Mouse (Mus musculus): ENCODE measurements around the gene Lamc1. TPM values are rescaled to one million over a fixed set of nuclear protein-coding genes. Genes with fewer than 3 reads are reported as not detected.
"Not testable (repeated sequence)": the region's sequence is repeated elsewhere in the genome, so short reads cannot be mapped to it uniquely, and the experiment has no call there.

Gene Lamc1
- total and polyA plus RNA-seq, 2 experiments from 2014 or later, result 9.8 to 42.4 TPM

- no peak overlapping the region for H3K4me3 ChIP-seq (ENCODE audit: low read depth, low read length)
- H3K4me1 ChIP-seq (ENCODE audit: insufficient read depth), result peaks cover 14% of the 10 kb centered on the region
- H3K9ac ChIP-seq, result no peak overlapping the region
- H3K27ac ChIP-seq (ENCODE audit: low read depth, low read length), result no peak overlapping the region
- H3K4me2 ChIP-seq (ENCODE audit: low read depth), result no peak overlapping the region
- ATAC-seq (no peak), DNase-seq (no peak)
- no peaks in the 10 kb centered on the region; the same call in 1 of the 2 replicates for H3K36me3 ChIP-seq (ENCODE audit: insufficient read depth)
- no peaks in the 10 kb centered on the region for H3K27me3 ChIP-seq (ENCODE audit: insufficient read depth, low read length)
- H3K9me3 ChIP-seq (ENCODE audit: low read length), result no peaks in the 10 kb centered on the region
- TF ChIP-seq CTCF (IDR thresholded peaks at IDR 0.05; ENCODE audit: low read depth), result no peak
- 95% methylated on average over 5 of the region's 5 CpGs for WGBS
Observed at GRCm38 (mm10) chr1:153312992-153313391, 19.6 kb downstream of the Lamc1 start.

- no peak for TF ChIP-seq CTCF (IDR thresholded peaks at IDR 0.05; ENCODE audit: low read depth)
- DNase-seq (no peak), ATAC-seq (no peak)
- peaks cover 24% of the 10 kb centered on the region for H3K4me1 ChIP-seq (ENCODE audit: insufficient read depth)
- 72% methylated on average over 5 of the region's 5 CpGs for WGBS
- no peak overlapping the region for H3K27ac ChIP-seq (ENCODE audit: low read depth, low read length)
- no peaks in the 10 kb centered on the region for H3K9me3 ChIP-seq (ENCODE audit: low read length)
- no peak overlapping the region for H3K4me2 ChIP-seq (ENCODE audit: low read depth)
- H3K27me3 ChIP-seq (ENCODE audit: insufficient read depth, low read length), result no peaks in the 10 kb centered on the region
- no peak overlapping the region for H3K9ac ChIP-seq
- no peak overlapping the region for H3K4me3 ChIP-seq (ENCODE audit: low read depth, low read length)
- H3K36me3 ChIP-seq (ENCODE audit: insufficient read depth), result no peaks in the 10 kb centered on the region; the same call in 1 of the 2 replicates
Observed at GRCm38 (mm10) chr1:153310190-153310589, 22.4 kb downstream of the Lamc1 start.

GRCm38 (mm10) chr1:153309310-153309709 is 23.3 kb downstream of the Lamc1 start:
- Histone ChIP-seq H3K4me2 (ENCODE audit: low read depth) (no peak overlapping the region), H3K9me3 (ENCODE audit: low read length) (no peaks in the 10 kb centered on the region), H3K9ac (no peak overlapping the region), H3K27me3 (ENCODE audit: insufficient read depth, low read length) (no peaks in the 10 kb centered on the region), H3K36me3 (ENCODE audit: insufficient read depth) (no peaks in the 10 kb centered on the region; the same call in 1 of the 2 replicates), H3K27ac (ENCODE audit: low read depth, low read length) (no peak overlapping the region), H3K4me1 (ENCODE audit: insufficient read depth) (peaks cover 24% of the 10 kb centered on the region), H3K4me3 (ENCODE audit: low read depth, low read length) (no peak overlapping the region)
- 74% methylated on average over 4 of the region's 4 CpGs for WGBS
- no peak for TF ChIP-seq CTCF (IDR thresholded peaks at IDR 0.05; ENCODE audit: low read depth)
- DNase-seq (no peak), ATAC-seq (no peak)

GRCm38 (mm10) chr1:153308915-153309296 is 23.7 kb downstream of the Lamc1 start:
- peaks cover 24% of the 10 kb centered on the region for H3K4me1 ChIP-seq (ENCODE audit: insufficient read depth)
- TF ChIP-seq CTCF (IDR thresholded peaks at IDR 0.05; ENCODE audit: low read depth), result no peak
- DNase-seq (peak; percentile 70), ATAC-seq (peak; percentile 76)
- WGBS, result 31% methylated on average over 10 of the region's 10 CpGs
- no peaks in the 10 kb centered on the region for H3K27me3 ChIP-seq (ENCODE audit: insufficient read depth, low read length)
- no peaks in the 10 kb centered on the region; the same call in 1 of the 2 replicates for H3K36me3 ChIP-seq (ENCODE audit: insufficient read depth)
- peak overlapping the region; percentile 69 for H3K27ac ChIP-seq (ENCODE audit: low read depth, low read length)
- H3K9ac ChIP-seq, result no peak overlapping the region
- peak overlapping the region; percentile 26 for H3K4me2 ChIP-seq (ENCODE audit: low read depth)
- H3K4me3 ChIP-seq (ENCODE audit: low read depth, low read length), result no peak overlapping the region
- no peaks in the 10 kb centered on the region for H3K9me3 ChIP-seq (ENCODE audit: low read length)

- ATAC-seq, result peak; percentile 91
- Histone ChIP-seq H3K4me3 (ENCODE audit: low read depth, low read length) (no peak overlapping the region), H3K4me1 (ENCODE audit: insufficient read depth) (peaks cover 24% of the 10 kb centered on the region), H3K9ac (no peak overlapping the region), H3K27me3 (ENCODE audit: insufficient read depth, low read length) (no peaks in the 10 kb centered on the region), H3K4me2 (ENCODE audit: low read depth) (peak overlapping the region; percentile 26), H3K9me3 (ENCODE audit: low read length) (no peaks in the 10 kb centered on the region), H3K27ac (ENCODE audit: low read depth, low read length) (peak overlapping the region; percentile 69), H3K36me3 (ENCODE audit: insufficient read depth) (no peaks in the 10 kb centered on the region; the same call in 1 of the 2 replicates)
- peak; percentile 86 for DNase-seq
- no peak for TF ChIP-seq CTCF (IDR thresholded peaks at IDR 0.05; ENCODE audit: low read depth)
- WGBS, result 30% methylated on average over 9 of the region's 9 CpGs
Observed at GRCm38 (mm10) chr1:153308179-153308914, 24.2 kb downstream of the Lamc1 start.

- ATAC-seq (no peak), DNase-seq (no peak)
- Histone ChIP-seq H3K4me3 (ENCODE audit: low read depth, low read length) (no peak overlapping the region), H3K4me2 (ENCODE audit: low read depth) (peak overlapping the region; percentile 26), H3K36me3 (ENCODE audit: insufficient read depth) (no peaks in the 10 kb centered on the region), H3K4me1 (ENCODE audit: insufficient read depth) (peaks cover 24% of the 10 kb centered on the region), H3K27ac (ENCODE audit: low read depth, low read length) (peak overlapping the region; percentile 69), H3K27me3 (ENCODE audit: insufficient read depth, low read length) (no peaks in the 10 kb centered on the region), H3K9me3 (ENCODE audit: low read length) (no peaks in the 10 kb centered on the region), H3K9ac (no peak overlapping the region)
- TF ChIP-seq CTCF (IDR thresholded peaks at IDR 0.05; ENCODE audit: low read depth), result no peak
- 74% methylated on average over 12 of the region's 12 CpGs for WGBS
Observed at GRCm38 (mm10) chr1:153307509-153308178, 24.9 kb downstream of the Lamc1 start.

GRCm38 (mm10) chr1:153305728-153306127 is 26.9 kb downstream of the Lamc1 start:
- H3K4me2 ChIP-seq (ENCODE audit: low read depth); ATAC-seq; H3K36me3 ChIP-seq (ENCODE audit: insufficient read depth); H3K9ac ChIP-seq; H3K9me3 ChIP-seq (ENCODE audit: low read length); H3K27me3 ChIP-seq (ENCODE audit: insufficient read depth, low read length); DNase-seq; H3K4me3 ChIP-seq (ENCODE audit: low read depth, low read length); H3K27ac ChIP-seq (ENCODE audit: low read depth, low read length): not testable (repeated sequence)
- WGBS, result 73% methylated on average over 9 of the region's 9 CpGs
- H3K4me1 ChIP-seq (ENCODE audit: insufficient read depth), result peaks cover 24% of the 10 kb centered on the region

- not testable (repeated sequence) for H3K4me3 ChIP-seq (ENCODE audit: low read depth, low read length); H3K36me3 ChIP-seq (ENCODE audit: insufficient read depth); DNase-seq; H3K9me3 ChIP-seq (ENCODE audit: low read length); H3K27me3 ChIP-seq (ENCODE audit: insufficient read depth, low read length); H3K27ac ChIP-seq (ENCODE audit: low read depth, low read length); H3K9ac ChIP-seq; ATAC-seq; H3K4me2 ChIP-seq (ENCODE audit: low read depth)
- 96% methylated on average over 22 of the region's 22 CpGs for WGBS
- H3K4me1 ChIP-seq (ENCODE audit: insufficient read depth), result peaks cover 24% of the 10 kb centered on the region
Observed at GRCm38 (mm10) chr1:153305249-153305648, 27.3 kb downstream of the Lamc1 start.

- H3K4me1 ChIP-seq (ENCODE audit: insufficient read depth); H3K4me3 ChIP-seq (ENCODE audit: low read depth, low read length); DNase-seq; H3K27me3 ChIP-seq (ENCODE audit: insufficient read depth, low read length); H3K27ac ChIP-seq (ENCODE audit: low read depth, low read length); ATAC-seq; H3K9me3 ChIP-seq (ENCODE audit: low read length); H3K4me2 ChIP-seq (ENCODE audit: low read depth); H3K36me3 ChIP-seq (ENCODE audit: insufficient read depth); H3K9ac ChIP-seq: not testable (repeated sequence)
- 80% methylated on average over 5 of the region's 5 CpGs for WGBS
Observed at GRCm38 (mm10) chr1:153299436-153299835, 33.1 kb downstream of the Lamc1 start.

GRCm38 (mm10) chr1:153297774-153298363 is 34.7 kb downstream of the Lamc1 start:
- not testable (repeated sequence) for DNase-seq; H3K36me3 ChIP-seq (ENCODE audit: insufficient read depth); H3K4me3 ChIP-seq (ENCODE audit: low read depth, low read length); H3K9me3 ChIP-seq (ENCODE audit: low read length); H3K4me1 ChIP-seq (ENCODE audit: insufficient read depth); H3K27me3 ChIP-seq (ENCODE audit: insufficient read depth, low read length); H3K4me2 ChIP-seq (ENCODE audit: low read depth); H3K27ac ChIP-seq (ENCODE audit: low read depth, low read length); H3K9ac ChIP-seq
- WGBS, result 61% methylated on average over 4 of the region's 4 CpGs
- ATAC-seq, result peak; percentile 51
